Mouse (Mus musculus) kidney, postnatal 0 days (tissue): Measurements from ENCODE around the gene Rorb. TPM values are rescaled to one million over a fixed set of nuclear protein-coding genes. Genes with fewer than 3 reads are reported as not detected.
A peak's percentile ranks its signal among the peaks of the same experiment; 100 is the strongest.

Source experiments
- ATAC-seq: fragments of 200-750 bp; cut with Nextera tagmentation; replicated peaks from 2 replicates; pipeline ENCODE4 v1.8.0; 2017; ENCODE audit warnings: low read depth, moderate number of reproducible peaks, moderate TSS enrichment, moderate library complexity; ENCODE audit not compliant: low FRiP score
- DNase-seq: peaks from one replicate; pipeline ENCODE4 v3.0.0-alpha.2; 2016; ENCODE audit warnings: low spot score
- H3K27ac ChIP-seq: fragments of 300-500 bp; sonication (generic); 2 replicates; pipeline ENCODE4 v1.5.1; 2014; ENCODE audit warnings: mild to moderate bottlenecking
- H3K27me3 ChIP-seq: fragments of 300-500 bp; sonication (generic); 2 replicates; pipeline ENCODE4 v1.6.1; 2014; ENCODE audit warnings: low read length, mixed read lengths; ENCODE audit not compliant: insufficient read depth
- H3K36me3 ChIP-seq: fragments of 300-500 bp; sonication (generic); 2 replicates; pipeline ENCODE4 v1.6.1; 2014; ENCODE audit warnings: low read length, mixed read lengths; ENCODE audit not compliant: insufficient read depth
- H3K4me1 ChIP-seq: fragments of 300-500 bp; sonication (generic); replicated peaks from 2 replicates; pipeline ENCODE4 v1.6.1; 2014; ENCODE audit warnings: antibody characterized with exemption, low read length, mixed read lengths; ENCODE audit not compliant: insufficient read depth
- H3K4me2 ChIP-seq: fragments of 300-500 bp; sonication (generic); 2 replicates; pipeline ENCODE4 v1.6.1; 2014; ENCODE audit warnings: mild to moderate bottlenecking, low read length, moderate library complexity, mixed read lengths
- H3K4me3 ChIP-seq: fragments of 300-500 bp; sonication (generic); replicated peaks from 2 replicates; pipeline ENCODE4 v1.5.1; 2014; ENCODE audit warnings: low read depth, low read length
- H3K9ac ChIP-seq: fragments of 300-500 bp; sonication (generic); 2 replicates; pipeline ENCODE4 v1.6.1; 2014; ENCODE audit warnings: low read depth, low read length
- H3K9me3 ChIP-seq: fragments of 300-500 bp; sonication (generic); replicated peaks from 2 replicates; pipeline ENCODE4 v1.6.1; 2016; ENCODE audit warnings: low read length, inconsistent platforms, mixed read lengths
- CTCF ChIP-seq: IDR thresholded peaks from 2 replicates; pipeline ENCODE4 v1.5.1; 2016; ENCODE audit warnings: antibody characterized with exemption, low read depth, mild to moderate bottlenecking, moderate library complexity
- WGBS: fragments of 180-500 bp; shearing (Covaris S2); extraction: QIAGEN DNeasy Blood & Tissue Kit; methylation state at CpG from one replicate; pipeline ENCODE4 v1.1.7; 2014; 5-methylcytosine and 5-hydroxymethylcytosine counted together
- polyA plus RNA-seq: library from polyadenylated mRNA; unstranded; fragments of >200 nt; fragmentation: Nextera tagmentation; extraction: Ambion mirVana; gene quantifications from 2 replicates; pipeline ENCODE4 v1.2.1, GENCODE M21; 2015

The Rorb gene
- polyA plus RNA-seq, 1 experiment from 2014 or later = 0.18 TPM

DNA sequence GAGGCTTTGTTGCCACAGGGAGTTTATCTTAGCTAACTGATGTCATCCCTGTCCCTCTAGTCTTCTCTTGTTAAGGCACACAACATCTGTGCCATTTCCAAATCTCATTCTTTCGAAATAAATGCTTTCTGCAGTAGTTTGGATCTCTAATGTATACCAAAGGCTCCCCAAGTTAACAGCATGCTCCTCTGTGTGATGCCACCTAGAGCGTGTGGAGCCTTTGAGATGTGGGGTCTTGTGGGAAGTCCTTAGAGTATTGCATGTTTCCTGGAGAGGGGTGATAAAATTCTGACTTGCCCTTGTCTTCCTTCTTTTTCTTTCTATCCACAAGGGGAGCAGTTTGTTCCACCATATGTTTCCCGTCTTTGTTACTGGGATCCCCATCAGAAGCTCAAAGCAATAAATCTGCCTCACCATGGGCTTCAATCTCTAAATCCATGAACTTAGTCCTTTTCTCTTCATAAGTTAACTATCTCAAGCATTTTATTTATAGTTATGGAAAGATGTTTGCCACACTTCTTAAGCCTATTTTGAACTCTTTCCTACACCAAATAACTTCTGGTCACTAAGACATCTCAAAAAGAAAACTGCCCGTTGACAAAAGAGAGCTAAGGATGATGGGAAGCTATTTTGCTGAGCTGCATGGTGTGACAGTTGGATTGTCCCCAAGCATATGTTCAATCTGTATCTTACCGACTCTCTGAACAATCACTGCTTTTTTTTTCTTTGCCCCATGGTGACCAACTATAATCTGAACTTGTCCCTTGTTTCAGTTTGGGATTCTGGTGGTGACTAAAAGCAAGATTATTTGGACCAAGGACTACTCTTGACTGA is 76.3 kb downstream of the Rorb start:
- H3K4me1 ChIP-seq = no peaks in the 10 kb centered on the region
- ATAC-seq (no peak), DNase-seq (peak; percentile 4)
- no peaks in the 10 kb centered on the region for H3K36me3 ChIP-seq
- no peak overlapping the region for H3K9ac ChIP-seq
- no peaks in the 10 kb centered on the region for H3K9me3 ChIP-seq
- no peaks in the 10 kb centered on the region for H3K27me3 ChIP-seq
- H3K4me3 ChIP-seq = no peak overlapping the region
- H3K27ac ChIP-seq = no peak overlapping the region
- H3K4me2 ChIP-seq = no peak overlapping the region
- TF ChIP-seq CTCF = no peak
- 64% methylated on average over 5 of the region's 5 CpGs for WGBS

DNA sequence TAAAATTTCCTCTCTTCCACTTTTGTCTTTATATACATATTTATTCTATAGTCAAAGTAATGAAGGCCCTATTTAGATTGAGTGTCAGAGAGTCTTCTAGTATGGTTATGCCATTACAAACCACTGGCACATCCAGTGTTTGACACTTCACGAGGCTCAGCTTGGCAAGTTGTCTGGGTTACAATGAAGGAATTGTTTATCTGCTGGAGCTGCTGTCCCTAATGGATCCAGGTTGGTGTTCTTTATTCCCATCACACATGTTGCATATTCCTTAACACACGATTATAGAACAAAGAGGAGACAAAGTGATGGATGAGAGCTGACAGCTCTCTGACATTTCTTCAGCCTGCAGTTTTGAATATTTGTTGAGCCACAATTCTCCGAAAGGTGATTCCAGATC is 77.0 kb downstream of the Rorb start:
- no peaks in the 10 kb centered on the region for H3K9me3 ChIP-seq
- WGBS = 85% methylated on average over 3 of the region's 3 CpGs
- H3K27me3 ChIP-seq = no peaks in the 10 kb centered on the region
- no peak overlapping the region for H3K9ac ChIP-seq
- ATAC-seq (no peak), DNase-seq (no peak)
- H3K4me3 ChIP-seq = no peak overlapping the region
- H3K27ac ChIP-seq = no peak overlapping the region
- H3K36me3 ChIP-seq = no peaks in the 10 kb centered on the region
- no peak for TF ChIP-seq CTCF
- no peak overlapping the region for H3K4me2 ChIP-seq
- H3K4me1 ChIP-seq = no peaks in the 10 kb centered on the region

DNA sequence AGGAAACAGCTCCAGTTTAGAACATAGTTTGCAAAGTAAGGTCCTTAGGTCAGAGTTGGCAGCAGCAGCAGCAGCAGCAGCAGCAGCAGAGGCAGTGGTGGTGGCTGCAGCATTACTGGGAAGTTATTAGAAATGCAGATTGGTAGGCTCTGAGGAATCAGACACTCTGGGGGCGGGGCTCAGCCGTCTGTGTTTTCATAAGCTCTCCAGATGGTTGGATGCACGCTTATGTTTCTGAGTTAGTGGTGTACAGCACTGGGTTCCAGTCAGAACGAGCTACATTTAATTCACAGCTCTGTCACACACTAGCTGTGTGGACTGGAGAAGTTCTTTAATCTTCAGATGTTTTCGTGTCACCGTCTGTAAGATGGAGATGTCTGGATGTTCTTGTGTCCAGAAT is 105.9 kb downstream of the Rorb start:
- H3K4me1 ChIP-seq = no peaks in the 10 kb centered on the region
- peak; percentile 41 for DNase-seq
- no peak overlapping the region for H3K27ac ChIP-seq
- H3K4me2 ChIP-seq = no peak overlapping the region
- H3K27me3 ChIP-seq = no peaks in the 10 kb centered on the region
- H3K36me3 ChIP-seq = no peaks in the 10 kb centered on the region
- no peak overlapping the region for H3K4me3 ChIP-seq
- no peak overlapping the region for H3K9ac ChIP-seq
- H3K9me3 ChIP-seq = no peaks in the 10 kb centered on the region
- TF ChIP-seq CTCF = no peak
- ATAC-seq = no peak; the same call in 1 of the 2 replicates
- WGBS = 45% methylated on average over 6 of the region's 6 CpGs

DNA sequence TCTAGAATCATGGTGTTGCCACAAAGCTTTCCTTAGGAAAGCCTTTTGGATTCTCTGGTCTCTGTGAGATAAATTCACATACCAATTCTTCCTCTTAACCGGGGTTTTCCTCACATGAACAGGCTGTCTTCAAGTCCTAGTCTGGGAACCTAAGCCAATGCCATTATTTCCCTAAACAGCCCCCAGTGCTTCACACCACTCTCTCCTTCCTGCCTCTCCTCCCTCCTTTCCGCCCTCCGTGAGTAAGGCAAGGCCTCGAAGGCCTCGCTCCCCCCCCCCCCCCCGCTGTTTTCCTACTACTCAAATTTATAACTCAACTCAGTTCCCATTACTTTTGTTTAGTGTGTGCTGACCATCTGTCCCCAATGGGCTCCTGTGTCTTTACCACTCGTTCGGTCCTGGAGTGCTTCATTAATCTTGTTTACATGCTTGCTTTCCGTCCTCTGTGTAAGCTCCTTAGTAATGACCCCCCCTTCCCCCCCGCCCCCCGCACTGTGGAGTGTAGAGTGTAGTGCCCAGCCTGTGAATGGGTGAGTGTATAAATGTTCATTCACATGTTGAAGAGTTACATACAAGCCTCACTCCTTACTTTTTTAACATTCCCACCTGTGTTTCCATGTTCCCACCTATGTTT is 106.9 kb downstream of the Rorb start:
- Histone ChIP-seq H3K9me3 (no peaks in the 10 kb centered on the region), H3K27me3 (no peaks in the 10 kb centered on the region), H3K4me2 (no peak overlapping the region), H3K27ac (no peak overlapping the region), H3K4me1 (no peaks in the 10 kb centered on the region), H3K9ac (no peak overlapping the region), H3K36me3 (no peaks in the 10 kb centered on the region), H3K4me3 (no peak overlapping the region)
- ATAC-seq (no peak), DNase-seq (peak; percentile 11)
- 37% methylated on average over 11 of the region's 11 CpGs for WGBS
- TF ChIP-seq CTCF = no peak

DNA sequence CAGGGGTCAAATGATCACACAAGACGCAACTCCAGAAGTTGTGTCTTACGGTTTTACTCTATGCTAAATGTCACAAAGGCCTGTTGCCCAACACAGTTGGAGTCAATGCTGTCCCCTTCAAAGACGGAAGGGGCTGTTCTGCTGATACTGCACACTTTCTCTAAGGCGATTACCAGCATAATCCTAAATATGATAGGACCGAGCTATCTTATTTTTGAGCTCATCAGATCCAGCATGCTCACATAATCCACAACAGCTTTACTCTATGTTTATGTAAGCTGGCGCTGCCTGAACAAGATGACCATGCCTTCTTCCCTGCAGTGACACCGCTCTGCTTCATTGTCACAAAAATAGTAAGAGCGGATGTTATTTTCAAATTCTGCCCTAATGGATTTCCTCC is 112.0 kb downstream of the Rorb start:
- Histone ChIP-seq H3K4me2 (no peak overlapping the region), H3K27me3 (no peaks in the 10 kb centered on the region), H3K9me3 (no peaks in the 10 kb centered on the region), H3K4me1 (no peaks in the 10 kb centered on the region), H3K36me3 (no peaks in the 10 kb centered on the region), H3K9ac (no peak overlapping the region), H3K4me3 (no peak overlapping the region), H3K27ac (no peak overlapping the region)
- 87% methylated on average over 8 of the region's 8 CpGs for WGBS
- no peak for ATAC-seq
- no peak for DNase-seq
- TF ChIP-seq CTCF = no peak

DNA sequence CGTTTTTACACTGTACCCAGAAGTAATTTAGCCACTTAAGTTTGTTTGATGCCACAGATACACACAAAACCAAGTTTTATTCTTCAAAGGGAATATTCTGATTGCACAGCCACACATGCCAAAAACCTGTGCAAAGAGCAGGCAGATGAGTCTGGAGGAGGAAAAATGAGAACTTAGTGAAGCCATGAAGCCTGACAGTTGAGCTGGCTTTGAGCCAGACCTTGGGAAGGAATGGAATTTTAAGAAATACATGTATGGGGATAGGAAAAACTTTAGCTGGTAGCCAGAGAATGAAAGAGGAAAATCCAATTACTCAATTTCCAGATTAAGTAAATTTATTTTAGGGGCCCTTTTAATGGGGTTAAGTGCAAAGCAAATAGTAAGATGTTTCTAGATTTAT is 113.3 kb downstream of the Rorb start:
- no peak overlapping the region for H3K27ac ChIP-seq
- H3K9ac ChIP-seq = no peak overlapping the region
- peak; percentile 6 for DNase-seq
- no peaks in the 10 kb centered on the region for H3K4me1 ChIP-seq
- TF ChIP-seq CTCF = no peak
- 53% methylated on average over 1 of the region's 1 CpGs for WGBS
- no peaks in the 10 kb centered on the region for H3K27me3 ChIP-seq
- ATAC-seq = no peak
- no peaks in the 10 kb centered on the region for H3K36me3 ChIP-seq
- no peaks in the 10 kb centered on the region for H3K9me3 ChIP-seq
- no peak overlapping the region for H3K4me3 ChIP-seq
- no peak overlapping the region for H3K4me2 ChIP-seq
